Mouse (Mus musculus) neural tube, embryonic 15.5 days (tissue): ENCODE measurements at regions not wholly inside any gene's neighbourhood (a gene's known extent, or its start where the extent isn't known, plus 50 kb on each side); places are given as distances from the start of the nearest gene placed in this dataset.

Source experiments
- ATAC-seq: fragments of 200-750 bp; cut with Nextera tagmentation; 2 replicates; pipeline ENCODE4 v1.8.0; 2017; ENCODE audit warnings: mild to moderate bottlenecking, moderate TSS enrichment, moderate library complexity; ENCODE audit not compliant: low FRiP score
- H3K27ac ChIP-seq: fragments of 300-500 bp; sonication (generic); replicated peaks from 2 replicates; pipeline ENCODE4 v1.5.1; 2015; ENCODE audit warnings: mild to moderate bottlenecking, inconsistent platforms
- H3K27me3 ChIP-seq: fragments of 300-500 bp; sonication (generic); replicated peaks from 2 replicates; pipeline ENCODE4 v1.6.1; 2015; ENCODE audit warnings: inconsistent platforms
- H3K36me3 ChIP-seq: fragments of 300-500 bp; sonication (generic); 2 replicates; pipeline ENCODE4 v1.6.1; 2015; ENCODE audit warnings: inconsistent platforms
- H3K4me1 ChIP-seq: fragments of 300-500 bp; sonication (generic); 2 replicates; pipeline ENCODE4 v1.6.1; 2015; ENCODE audit warnings: inconsistent platforms
- H3K4me2 ChIP-seq: fragments of 300-500 bp; sonication (generic); 2 replicates; pipeline ENCODE4 v1.6.1; 2015; ENCODE audit warnings: inconsistent platforms, mild to moderate bottlenecking, moderate library complexity
- H3K4me3 ChIP-seq: fragments of 300-500 bp; sonication (generic); replicated peaks from 2 replicates; pipeline ENCODE4 v1.5.1; 2015; ENCODE audit warnings: mild to moderate bottlenecking, inconsistent platforms
- H3K9ac ChIP-seq: fragments of 300-500 bp; sonication (generic); replicated peaks from 2 replicates; pipeline ENCODE4 v1.6.1; 2015; ENCODE audit warnings: mild to moderate bottlenecking, inconsistent platforms
- H3K9me3 ChIP-seq: fragments of 300-500 bp; sonication (generic); replicated peaks from 2 replicates; pipeline ENCODE4 v1.6.1; 2016; ENCODE audit warnings: inconsistent platforms
- WGBS: fragments of 180-500 bp; shearing (Covaris S2); methylation state at CpG from one replicate; pipeline ENCODE4 v1.1.7; 2015; ENCODE audit warnings: mixed read lengths; 5-methylcytosine and 5-hydroxymethylcytosine counted together

GRCm38 (mm10) chr13:58716584-58716983, 89.8 kb upstream of the Ntrk2 start:
- Histone ChIP-seq H3K4me3 (no peak overlapping the region), H3K27ac (no peak overlapping the region), H3K9me3 (no peaks in the 10 kb centered on the region), H3K4me1 (no peaks in the 10 kb centered on the region), H3K4me2 (no peak overlapping the region), H3K36me3 (no peaks in the 10 kb centered on the region), H3K9ac (no peak overlapping the region), H3K27me3 (no peaks in the 10 kb centered on the region)
- 87% methylated on average over 1 of the region's 1 CpGs for WGBS
- ATAC-seq, result no peak

GRCm38 (mm10) chr13:58730500-58731105, 75.8 kb upstream of the Ntrk2 start:
- Histone ChIP-seq H3K27me3 (no peaks in the 10 kb centered on the region), H3K9me3 (no peaks in the 10 kb centered on the region), H3K4me2 (no peak overlapping the region), H3K4me1 (peaks cover 27% of the 10 kb centered on the region), H3K4me3 (no peak overlapping the region), H3K27ac (no peak overlapping the region), H3K9ac (no peak overlapping the region), H3K36me3 (no peaks in the 10 kb centered on the region)
- peak; percentile 58; the same call in 1 of the 2 replicates for ATAC-seq
- 19% methylated on average over 6 of the region's 6 CpGs for WGBS

GRCm38 (mm10) chr13:58732776-58733175, 73.6 kb upstream of the Ntrk2 start:
- H3K27ac ChIP-seq, result no peak overlapping the region; the same call in 1 of the 2 replicates
- WGBS, result 81% methylated on average over 3 of the region's 3 CpGs
- ATAC-seq, result no peak

GRCm38 (mm10) chr13:58733615-58734014, 72.8 kb upstream of the Ntrk2 start:
- Histone ChIP-seq H3K4me2 (no peak overlapping the region), H3K4me1 (peaks cover 27% of the 10 kb centered on the region), H3K4me3 (no peak overlapping the region), H3K27me3 (no peaks in the 10 kb centered on the region), H3K9me3 (no peaks in the 10 kb centered on the region), H3K9ac (no peak overlapping the region), H3K36me3 (no peaks in the 10 kb centered on the region), H3K27ac (no peak overlapping the region)
- WGBS, result 93% methylated on average over 6 of the region's 6 CpGs
- ATAC-seq, result no peak

More at GRCm38 (mm10) chr13:58732776-58733175, 73.6 kb upstream of the Ntrk2 start:
- no peaks in the 10 kb centered on the region for H3K9me3 ChIP-seq
- H3K27me3 ChIP-seq, result no peaks in the 10 kb centered on the region
- no peak overlapping the region for H3K4me2 ChIP-seq
- peaks cover 27% of the 10 kb centered on the region for H3K4me1 ChIP-seq
- H3K36me3 ChIP-seq, result no peaks in the 10 kb centered on the region
- no peak overlapping the region for H3K9ac ChIP-seq
- H3K4me3 ChIP-seq, result no peak overlapping the region

GRCm38 (mm10) chr13:58735577-58735976, 70.8 kb upstream of the Ntrk2 start:
- Histone ChIP-seq H3K4me1 (peaks cover 24% of the 10 kb centered on the region), H3K9me3 (no peaks in the 10 kb centered on the region), H3K9ac (no peak overlapping the region), H3K27ac (no peak overlapping the region), H3K36me3 (no peaks in the 10 kb centered on the region), H3K4me2 (no peak overlapping the region), H3K27me3 (no peaks in the 10 kb centered on the region), H3K4me3 (no peak overlapping the region)
- 19% methylated on average over 6 of the region's 6 CpGs for WGBS
- ATAC-seq, result no peak

- Histone ChIP-seq H3K4me3 (no peak overlapping the region), H3K9me3 (no peaks in the 10 kb centered on the region), H3K9ac (no peak overlapping the region), H3K4me1 (peaks cover 7% of the 10 kb centered on the region), H3K27ac (0 out of 2 replicates have a peak overlapping the region, but pooled peaks have one; percentile 38), H3K27me3 (no peaks in the 10 kb centered on the region), H3K36me3 (no peaks in the 10 kb centered on the region), H3K4me2 (no peak overlapping the region)
- 50% methylated on average over 7 of the region's 7 CpGs for WGBS
- ATAC-seq, result peak; percentile 66; the same call in 1 of the 2 replicates
Observed at GRCm38 (mm10) chr13:58740731-58741130, 65.6 kb upstream of the Ntrk2 start.

- Histone ChIP-seq H3K9me3 (no peaks in the 10 kb centered on the region), H3K9ac (no peak overlapping the region), H3K4me3 (no peak overlapping the region), H3K27ac (no peak overlapping the region), H3K4me1 (no peaks in the 10 kb centered on the region), H3K27me3 (no peaks in the 10 kb centered on the region), H3K36me3 (no peaks in the 10 kb centered on the region), H3K4me2 (no peak overlapping the region)
- ATAC-seq, result no peak
- WGBS, result 84% methylated on average over 3 of the region's 3 CpGs
Observed at GRCm38 (mm10) chr13:58746056-58746455, 60.3 kb upstream of the Ntrk2 start.

- WGBS, result 86% methylated on average over 6 of the region's 6 CpGs
Observed at GRCm38 (mm10) chr13:58747685-58748084, 58.7 kb upstream of the Ntrk2 start.

GRCm38 (mm10) chr13:58756125-58756524, 50.2 kb upstream of the Ntrk2 start:
- H3K4me3 ChIP-seq, result no peak overlapping the region
- WGBS, result 66% methylated on average over 6 of the region's 6 CpGs

More at GRCm38 (mm10) chr13:58747685-58748084, 58.7 kb upstream of the Ntrk2 start:
- Histone ChIP-seq H3K4me3 (no peak overlapping the region), H3K4me1 (no peaks in the 10 kb centered on the region), H3K9ac (no peak overlapping the region), H3K36me3 (no peaks in the 10 kb centered on the region), H3K9me3 (no peaks in the 10 kb centered on the region), H3K27me3 (no peaks in the 10 kb centered on the region), H3K27ac (no peak overlapping the region), H3K4me2 (no peak overlapping the region)
- no peak for ATAC-seq

More at GRCm38 (mm10) chr13:58756125-58756524, 50.2 kb upstream of the Ntrk2 start:
- H3K9me3 ChIP-seq, result no peaks in the 10 kb centered on the region
- no peak overlapping the region for H3K4me2 ChIP-seq
- no peaks in the 10 kb centered on the region for H3K4me1 ChIP-seq
- no peaks in the 10 kb centered on the region for H3K27me3 ChIP-seq
- H3K27ac ChIP-seq, result no peak overlapping the region
- H3K36me3 ChIP-seq, result no peaks in the 10 kb centered on the region
- H3K9ac ChIP-seq, result no peak overlapping the region
- ATAC-seq, result no peak
